Mouse (Mus musculus) cerebellum, adult 2 months (tissue): ENCODE measurements at regions not wholly inside any gene's neighbourhood (a gene's known extent, or its start where the extent isn't known, plus 50 kb on each side); places are given as distances from the start of the nearest gene placed in this dataset.
A peak's percentile ranks its signal among the peaks of the same experiment; 100 is the strongest.

Experiments
- DNase-seq, 2 experiments: peaks; one replicate each; pipeline ENCODE4 v3.0.0; 2021
- H3K27ac ChIP-seq: fragments of 200-500 bp; 2 replicates; pipeline ENCODE4 v1.5.1; 2012; ENCODE audit warnings: low read length, control low read depth, inconsistent platforms; ENCODE audit not compliant: insufficient read depth
- H3K27me3 ChIP-seq: fragments of 200-500 bp; 2 replicates; pipeline ENCODE4 v1.6.1; 2012; ENCODE audit warnings: inconsistent platforms, mild to moderate bottlenecking, low read length, moderate library complexity; ENCODE audit not compliant: control insufficient read depth, insufficient read depth
- H3K4me1 ChIP-seq: fragments of 200-500 bp; 2 replicates; pipeline ENCODE4 v1.6.1; 2011; ENCODE audit warnings: low read length; ENCODE audit not compliant: control insufficient read depth, insufficient read depth
- H3K4me3 ChIP-seq: fragments of 200-500 bp; replicated peaks from 2 replicates; pipeline ENCODE3; 2011; ENCODE audit warnings: mild to moderate bottlenecking, low read depth, low read length, control low read depth; ENCODE audit not compliant: insufficient read depth
- CTCF ChIP-seq: fragments of 200-500 bp; IDR thresholded peaks from 2 replicates; pipeline ENCODE4 v1.5.1; 2011; ENCODE audit warnings: low read depth, mild to moderate bottlenecking, control low read depth, low read length, moderate library complexity, borderline replicate concordance; ENCODE audit not compliant: insufficient read depth
- POLR2A ChIP-seq: fragments of 200-500 bp; IDR thresholded peaks from 2 replicates; pipeline ENCODE4 v1.6.1; 2011; ENCODE audit warnings: low read length, control low read depth, borderline replicate concordance; ENCODE audit not compliant: insufficient read depth
- WGBS: fragments of 180-500 bp; shearing (Covaris S2); methylation state at CpG from one replicate; pipeline ENCODE4 v1.1.7; 2018; 5-methylcytosine and 5-hydroxymethylcytosine counted together

GRCm38 (mm10) chr1:76829690-76830089 is 685.2 kb downstream of the Epha4 start:
- no peak overlapping the region for H3K4me3 ChIP-seq
- DNase-seq: no peak
- no peak for TF ChIP-seq POLR2A
- TF ChIP-seq CTCF: no peak
- WGBS: 25% methylated on average over 2 of the region's 2 CpGs
- H3K4me1 ChIP-seq: no peaks in the 10 kb centered on the region
- no peaks in the 10 kb centered on the region for H3K27me3 ChIP-seq
- no peak overlapping the region for H3K27ac ChIP-seq

- Histone ChIP-seq H3K4me3 (no peak overlapping the region), H3K4me1 (no peaks in the 10 kb centered on the region), H3K27me3 (no peaks in the 10 kb centered on the region), H3K27ac (no peak overlapping the region)
- TF ChIP-seq CTCF (no peak), POLR2A (no peak)
- DNase-seq: no peak
- 95% methylated on average over 2 of the region's 2 CpGs for WGBS
These were observed 682.6 kb downstream of the Epha4 start for GRCm38 (mm10) chr1:76832311-76832710.

- H3K27me3 ChIP-seq: no peaks in the 10 kb centered on the region
- 85% methylated on average over 6 of the region's 6 CpGs for WGBS
- no peaks in the 10 kb centered on the region for H3K4me1 ChIP-seq
- TF ChIP-seq CTCF (no peak), POLR2A (no peak)
- no peak overlapping the region for H3K4me3 ChIP-seq
- no peak for DNase-seq
- H3K27ac ChIP-seq: no peak overlapping the region
These were observed 679.7 kb downstream of the Epha4 start for GRCm38 (mm10) chr1:76835028-76835683.

- 76% methylated on average over 3 of the region's 3 CpGs for WGBS
- TF ChIP-seq CTCF (no peak), POLR2A (no peak)
These were observed 665.5 kb downstream of the Epha4 start for GRCm38 (mm10) chr1:76849346-76849745.

GRCm38 (mm10) chr1:76866304-76866968 is 648.5 kb downstream of the Epha4 start:
- Histone ChIP-seq H3K4me1 (no peaks in the 10 kb centered on the region), H3K4me3 (peak overlapping the region; percentile 48), H3K27me3 (no peaks in the 10 kb centered on the region), H3K27ac (no peak overlapping the region)
- 17% methylated on average over 15 of the region's 15 CpGs for WGBS
- peak; percentile 69 to 83 for DNase-seq
- TF ChIP-seq CTCF (no peak), POLR2A (no peak)

More at GRCm38 (mm10) chr1:76849346-76849745, 665.5 kb downstream of the Epha4 start:
- no peak overlapping the region for H3K27ac ChIP-seq
- H3K27me3 ChIP-seq: no peaks in the 10 kb centered on the region; the same call in 1 of the 2 replicates
- H3K4me1 ChIP-seq: no peaks in the 10 kb centered on the region
- H3K4me3 ChIP-seq: no peak overlapping the region
- no peak for DNase-seq

- Histone ChIP-seq H3K4me3 (no peak overlapping the region), H3K27me3 (no peaks in the 10 kb centered on the region; the same call in 1 of the 2 replicates), H3K4me1 (no peaks in the 10 kb centered on the region), H3K27ac (no peak overlapping the region)
- TF ChIP-seq CTCF: no peak
- TF ChIP-seq POLR2A: no peak
- DNase-seq: no peak
- 66% methylated on average over 4 of the region's 4 CpGs for WGBS
These were observed 641.7 kb downstream of the Epha4 start for GRCm38 (mm10) chr1:76873207-76873606.

- Histone ChIP-seq H3K4me3 (no peak overlapping the region), H3K27me3 (no peaks in the 10 kb centered on the region; the same call in 1 of the 2 replicates), H3K4me1 (no peaks in the 10 kb centered on the region), H3K27ac (no peak overlapping the region)
- 72% methylated on average over 6 of the region's 6 CpGs for WGBS
- no peak for DNase-seq
- TF ChIP-seq POLR2A (no peak), CTCF (no peak)
These were observed 634.6 kb downstream of the Epha4 start for GRCm38 (mm10) chr1:76880111-76880782.

GRCm38 (mm10) chr1:76880783-76881145 is 634.1 kb downstream of the Epha4 start:
- no peak overlapping the region for H3K4me3 ChIP-seq
- no peak for TF ChIP-seq POLR2A
- TF ChIP-seq CTCF: no peak
- no peak overlapping the region for H3K27ac ChIP-seq
- H3K4me1 ChIP-seq: no peaks in the 10 kb centered on the region
- no peak for DNase-seq
- WGBS: 82% methylated on average over 4 of the region's 4 CpGs
- no peaks in the 10 kb centered on the region; the same call in 1 of the 2 replicates for H3K27me3 ChIP-seq
